Mouse (Mus musculus): ENCODE measurements around the gene Per1.

The Per1 gene

DNA sequence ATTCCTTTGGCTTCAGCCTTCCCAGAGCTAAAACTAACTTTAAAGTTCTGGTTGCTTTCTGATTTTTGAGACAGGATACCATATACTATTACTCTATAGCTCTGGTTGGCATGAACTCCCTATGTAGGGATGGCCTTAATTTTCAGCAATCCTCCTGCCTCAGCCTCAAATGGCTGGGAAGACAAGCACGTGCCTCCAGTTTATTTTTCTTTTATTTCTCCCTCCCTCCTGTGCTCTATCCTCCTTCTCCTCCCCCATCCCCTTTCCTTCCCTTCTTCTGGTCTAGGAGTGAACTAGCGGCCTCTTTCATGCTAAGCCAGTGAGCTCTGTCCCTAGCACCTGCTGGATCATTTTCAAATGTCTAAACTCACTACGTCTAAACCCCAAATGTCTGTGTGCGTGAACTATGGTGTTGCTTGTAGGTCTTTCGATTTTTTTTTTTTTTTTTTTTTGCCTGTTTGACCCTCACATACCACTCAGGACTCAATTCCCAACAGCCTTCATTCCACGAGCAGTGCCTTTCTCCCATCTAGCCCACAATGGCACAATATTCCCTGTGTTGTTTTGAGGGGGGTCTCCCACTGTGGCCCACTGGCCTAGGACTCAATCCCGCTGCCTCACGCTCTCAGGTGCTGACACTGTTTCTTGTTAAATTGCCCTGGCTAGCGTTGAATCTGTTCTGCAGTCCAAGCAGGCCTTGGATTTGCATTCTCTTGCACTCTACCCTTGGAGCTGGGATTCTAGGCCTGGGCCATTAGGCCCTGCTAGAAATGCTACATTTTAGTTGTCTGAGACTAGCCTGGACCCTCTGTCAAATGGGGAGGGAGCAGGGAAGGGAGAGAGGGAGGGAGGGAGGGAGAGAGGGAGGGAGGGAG is 30.5 kb upstream of the Per1 start:
- DNase-seq (ENCODE audit: low spot score in 2 of 2), result no peak

- no peak for DNase-seq (ENCODE audit: low spot score in 2 of 2)
Measured at GRCm38 (mm10) chr11:69065394-69065925, 29.6 kb upstream of the Per1 start.

- no peak for DNase-seq (ENCODE audit: low spot score in 2 of 2)
Measured at GRCm38 (mm10) chr11:69066163-69066861, 28.7 kb upstream of the Per1 start.

DNA sequence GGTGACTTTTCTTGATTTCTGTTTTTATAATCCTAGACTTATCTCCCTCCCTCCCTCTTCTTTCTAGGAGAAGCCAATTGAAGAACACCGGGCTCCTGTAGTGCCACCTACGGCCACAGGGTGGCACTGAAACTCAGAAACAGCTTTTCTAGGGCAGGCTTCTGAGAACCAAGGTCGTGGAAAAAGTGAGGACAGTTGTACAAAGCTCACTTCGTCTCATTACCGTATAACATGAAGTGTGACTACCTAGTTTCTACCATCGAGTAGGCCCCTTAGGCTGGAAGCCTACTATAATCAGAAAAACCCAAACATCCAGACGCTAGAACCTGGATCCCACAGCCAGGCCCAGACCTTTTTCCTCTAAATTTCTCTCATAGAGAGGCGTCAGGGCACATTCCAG is 28.1 kb upstream of the Per1 start:
- peak; percentile 61 to 83 for DNase-seq (ENCODE audit: low spot score in 2 of 2)

DNA sequence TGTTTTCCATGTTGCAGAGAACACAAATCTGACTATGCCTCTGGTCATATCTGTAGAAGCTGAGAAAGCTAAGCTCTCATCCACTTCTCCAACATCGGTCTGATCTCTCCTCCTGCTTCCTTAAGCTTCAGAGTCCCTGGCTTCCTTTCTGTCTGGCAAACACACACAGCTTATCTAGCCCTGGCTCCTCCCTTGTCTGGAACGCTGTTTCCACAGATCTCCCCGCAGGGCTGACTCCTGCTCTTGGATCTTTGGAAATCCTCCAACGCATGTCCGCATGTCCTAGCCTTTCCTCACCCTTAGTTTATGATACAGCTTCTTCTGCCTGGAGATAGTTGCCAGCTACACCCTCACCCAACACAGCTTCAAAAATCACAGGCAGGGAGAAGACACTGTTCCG is 27.4 kb upstream of the Per1 start:
- no peak for DNase-seq (ENCODE audit: low spot score in 2 of 2)

DNA sequence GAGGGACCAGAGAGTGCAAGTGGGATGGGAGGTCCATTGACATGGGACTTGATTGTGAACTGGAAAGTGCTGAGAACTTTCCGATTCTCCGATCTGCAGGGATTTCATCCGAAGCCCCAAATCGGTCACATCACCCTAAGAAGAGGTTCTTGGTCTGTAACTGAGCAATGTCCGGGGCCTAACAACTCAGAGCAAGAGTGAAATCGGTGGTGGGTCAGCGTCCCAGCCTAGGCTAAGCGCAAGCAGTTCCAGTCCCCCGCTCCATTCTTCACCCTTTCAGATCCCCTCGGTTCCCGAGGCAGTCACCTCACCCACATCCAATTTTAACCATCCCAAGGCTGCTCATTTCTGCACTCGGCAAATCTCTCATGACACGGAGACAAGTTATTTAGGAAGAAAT is 24.9 kb upstream of the Per1 start:
- DNase-seq (ENCODE audit: low spot score in 2 of 2), result no peak

GRCm38 (mm10) chr11:69070590-69071222 is 24.3 kb upstream of the Per1 start, which contains the start of gene Tmem107:
Tmem107 (plus strand) TSS chr11:69070806.
- peak; percentile 86 to 91 for DNase-seq (ENCODE audit: low spot score in 2 of 2)

DNA sequence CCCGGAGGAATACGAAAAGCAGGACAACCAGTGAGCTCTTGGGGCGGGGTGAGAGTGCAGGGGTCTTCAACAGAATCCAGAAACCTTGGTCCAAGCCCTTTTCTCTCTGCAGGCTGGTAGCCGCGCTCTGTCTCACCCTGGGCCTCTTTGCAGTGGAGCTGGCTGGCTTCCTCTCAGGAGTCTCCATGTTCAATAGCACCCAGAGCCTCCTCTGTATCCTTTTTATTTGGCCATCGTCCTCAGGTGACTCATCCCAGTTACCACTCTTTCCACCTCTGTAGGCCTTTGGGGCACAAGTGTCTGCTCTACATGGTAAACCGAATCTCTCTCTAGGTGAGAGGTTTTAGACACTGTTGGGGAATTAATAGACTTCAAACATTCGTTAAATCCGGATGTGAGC is 23.8 kb upstream of the Per1 start:
- DNase-seq (ENCODE audit: low spot score in 2 of 2), result no peak

GRCm38 (mm10) chr11:69072234-69072633 is 22.8 kb upstream of the Per1 start:
- no peak for DNase-seq (ENCODE audit: low spot score in 2 of 2)

DNA sequence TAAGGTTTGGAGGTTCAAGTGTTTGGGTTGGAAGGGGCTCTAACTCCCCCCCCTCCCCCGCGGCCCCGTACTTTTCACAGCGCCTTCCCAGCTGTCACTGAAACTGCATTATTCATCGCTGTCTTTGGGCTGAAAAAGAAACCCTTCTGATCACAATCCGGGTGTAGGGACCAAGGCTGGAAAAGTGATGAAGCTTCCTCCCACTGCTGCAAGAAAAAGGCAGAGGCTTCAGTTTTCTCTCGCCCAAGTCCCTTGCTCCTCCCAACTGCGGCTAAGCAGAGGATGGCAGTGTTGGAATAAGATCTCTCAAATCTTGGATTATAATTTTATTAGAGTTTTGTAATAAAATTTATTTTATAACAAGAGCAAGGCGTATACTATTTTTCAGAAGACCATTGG is 22.4 kb upstream of the Per1 start:
- DNase-seq (ENCODE audit: low spot score in 2 of 2), result no peak

DNA sequence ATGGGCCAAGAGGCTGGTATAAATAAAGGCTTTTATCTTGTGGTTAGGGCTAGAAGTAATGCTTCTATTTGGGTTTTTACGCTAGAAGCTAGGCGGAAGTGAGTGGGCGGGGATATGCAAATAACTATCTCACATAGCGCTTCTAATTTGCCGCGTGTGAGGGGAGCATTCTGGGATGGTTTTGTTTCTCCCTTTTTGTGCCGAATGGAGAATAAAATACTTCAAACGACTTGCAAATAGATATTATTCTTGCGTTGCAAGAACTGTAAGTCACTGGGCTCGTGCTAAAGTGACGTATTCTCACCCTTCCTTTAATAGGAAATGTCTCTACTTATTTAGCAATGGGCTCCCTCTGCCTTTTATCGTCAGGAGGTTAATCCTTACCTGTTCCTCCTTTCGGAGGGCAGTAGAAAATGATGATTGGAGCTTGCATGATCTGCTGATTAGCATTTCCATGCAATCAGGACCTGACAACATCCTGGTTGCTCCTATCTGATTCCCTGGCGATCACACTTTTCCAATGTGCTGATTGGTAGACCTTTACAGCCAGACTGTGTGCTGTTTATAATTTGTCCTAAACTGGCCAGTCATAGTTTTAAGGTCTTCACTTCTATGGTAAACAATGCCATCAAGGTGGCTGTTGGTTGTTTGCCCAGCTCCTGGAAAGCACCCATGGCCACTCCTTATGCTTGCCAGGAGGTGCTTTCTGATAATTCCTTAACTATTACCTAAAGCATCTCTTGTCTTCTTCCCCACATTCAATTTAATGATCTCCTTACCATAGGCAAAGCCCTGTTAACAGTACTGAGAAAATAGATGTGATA is 21.7 kb upstream of the Per1 start:
- DNase-seq (ENCODE audit: low spot score in 2 of 2), result peak; percentile 76 to 86

- DNase-seq (ENCODE audit: low spot score in 2 of 2), result no peak
Measured at GRCm38 (mm10) chr11:69073951-69074775, 20.9 kb upstream of the Per1 start.

DNA sequence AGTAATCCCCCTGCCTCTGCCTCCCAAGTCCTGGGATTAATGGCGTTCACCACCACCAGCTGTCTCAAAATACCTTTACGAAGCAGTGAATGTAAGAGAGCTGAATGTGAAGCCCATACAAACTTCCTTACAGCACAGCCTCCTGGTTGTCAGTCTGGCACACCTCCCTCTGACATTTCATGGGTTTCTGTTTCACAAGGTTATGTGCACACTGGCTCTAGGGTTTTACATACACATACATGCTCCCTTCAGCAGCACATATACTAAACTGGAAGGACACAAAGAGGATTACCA is 20.3 kb upstream of the Per1 start:
- no peak for DNase-seq (ENCODE audit: low spot score in 2 of 2)

- DNase-seq (ENCODE audit: low spot score in 2 of 2), result no peak
Measured at GRCm38 (mm10) chr11:69075764-69076479, 19.1 kb upstream of the Per1 start.

GRCm38 (mm10) chr11:69076572-69076971 is 18.4 kb upstream of the Per1 start:
- no peak for DNase-seq (ENCODE audit: low spot score in 2 of 2)

DNA sequence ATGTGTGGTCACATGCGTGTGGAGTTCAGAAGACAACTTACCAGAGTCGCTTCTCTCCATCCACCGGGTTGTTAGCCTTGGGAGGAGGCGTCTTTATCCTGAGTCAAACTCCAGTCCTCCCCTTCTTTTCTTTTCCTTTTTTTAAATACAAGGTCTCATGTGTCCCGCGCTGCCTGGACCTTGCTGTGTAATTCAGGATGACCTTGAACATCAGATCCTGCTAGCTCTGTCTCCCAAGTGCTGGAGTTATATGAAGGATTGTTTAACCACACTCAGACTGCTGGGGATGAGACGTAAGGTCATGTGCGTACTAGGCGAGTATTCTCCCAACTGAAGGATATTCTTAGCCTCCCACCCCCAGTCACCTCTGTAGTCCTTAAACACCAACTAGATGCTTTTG is 17.7 kb upstream of the Per1 start:
- no peak for DNase-seq (ENCODE audit: low spot score in 2 of 2)

DNA sequence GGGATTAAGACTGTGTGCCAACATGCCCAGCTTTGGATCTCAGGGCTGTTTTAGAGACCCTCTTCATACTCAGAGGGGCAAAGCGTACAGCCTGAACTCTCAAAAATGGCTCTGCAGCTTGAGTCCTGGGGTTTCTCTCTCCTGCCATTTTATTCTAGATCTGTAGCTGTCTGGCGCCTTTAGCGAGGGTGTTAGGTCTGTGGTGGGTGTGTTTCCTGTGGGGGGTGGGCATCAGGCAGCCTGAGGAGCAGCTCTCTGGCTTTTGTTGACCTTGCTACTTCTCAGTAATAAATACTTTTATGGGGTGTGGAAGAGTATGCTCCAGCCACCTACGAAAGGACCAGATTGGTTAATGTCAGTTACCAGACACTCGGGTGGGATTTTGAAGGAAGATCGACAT is 17.0 kb upstream of the Per1 start:
- DNase-seq (ENCODE audit: low spot score in 2 of 2), result no peak

- no peak for DNase-seq (ENCODE audit: low spot score in 2 of 2)
Measured at GRCm38 (mm10) chr11:69078805-69079438, 16.1 kb upstream of the Per1 start.

DNA sequence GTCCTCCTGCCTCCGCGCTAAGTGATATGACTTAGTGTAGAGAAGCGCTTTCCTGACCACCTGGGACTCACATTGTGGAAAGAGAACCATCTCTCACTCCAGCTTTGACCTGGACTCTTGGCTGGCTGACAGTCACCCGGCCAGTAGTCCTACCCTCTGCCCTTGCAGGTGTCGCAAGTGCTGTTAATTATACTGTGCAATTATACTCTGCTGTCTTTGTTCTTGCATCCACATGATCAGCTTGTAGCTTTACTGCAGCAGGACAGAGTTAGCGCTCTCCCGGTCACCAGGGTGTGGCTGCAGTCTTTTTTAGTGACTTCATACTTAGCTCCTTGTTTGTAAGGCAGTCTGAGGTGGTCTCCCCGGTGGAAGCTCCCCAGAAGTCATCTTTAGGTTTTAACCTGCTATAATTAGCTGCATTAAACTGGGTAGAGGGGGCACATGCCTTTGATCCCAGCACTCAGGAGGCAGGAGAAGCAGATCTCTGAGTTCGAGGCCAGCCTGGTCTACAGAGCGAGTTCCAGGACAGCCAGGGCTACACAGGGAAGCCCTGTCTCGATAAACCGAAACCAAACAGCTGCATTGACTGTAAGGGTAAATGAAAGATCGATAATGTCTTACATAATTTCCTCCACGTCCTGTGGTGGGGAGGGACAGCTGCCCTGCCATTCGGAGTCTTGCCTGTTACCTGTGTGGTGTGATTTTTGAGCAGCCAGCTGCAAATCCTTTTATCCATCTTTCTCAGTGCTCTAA is 14.7 kb upstream of the Per1 start:
- no peak for DNase-seq (ENCODE audit: low spot score in 2 of 2)
